Mouse (Mus musculus) kidney, postnatal 10 days (tissue): ENCODE data around the gene Med27.

Experiments used
- DNase-seq: peaks from one replicate; pipeline ENCODE4 v3.0.0; 2021; ENCODE audit warnings: mixed read lengths

Med27 gene

DNA sequence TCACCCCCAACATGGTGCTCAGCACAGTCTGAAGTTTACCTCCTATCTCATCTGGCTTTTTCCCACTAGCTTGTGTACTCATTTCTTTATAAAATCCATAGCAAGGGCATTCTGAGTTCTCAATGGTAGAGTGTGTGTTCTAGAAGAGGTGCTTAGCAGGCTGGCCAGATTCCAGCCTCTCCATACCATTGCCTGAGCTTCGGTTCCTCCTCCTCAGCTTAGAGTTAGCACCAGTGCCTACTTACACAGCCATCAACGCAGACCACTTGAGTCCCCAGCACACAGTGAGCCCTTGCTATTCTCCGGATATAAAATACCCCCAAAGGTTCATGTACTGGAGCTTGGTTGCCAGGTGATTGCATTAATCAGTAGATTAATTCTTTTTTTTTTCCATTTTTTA, 54.2 kb downstream of the Med27 start:
- DNase-seq, result no peak

DNA sequence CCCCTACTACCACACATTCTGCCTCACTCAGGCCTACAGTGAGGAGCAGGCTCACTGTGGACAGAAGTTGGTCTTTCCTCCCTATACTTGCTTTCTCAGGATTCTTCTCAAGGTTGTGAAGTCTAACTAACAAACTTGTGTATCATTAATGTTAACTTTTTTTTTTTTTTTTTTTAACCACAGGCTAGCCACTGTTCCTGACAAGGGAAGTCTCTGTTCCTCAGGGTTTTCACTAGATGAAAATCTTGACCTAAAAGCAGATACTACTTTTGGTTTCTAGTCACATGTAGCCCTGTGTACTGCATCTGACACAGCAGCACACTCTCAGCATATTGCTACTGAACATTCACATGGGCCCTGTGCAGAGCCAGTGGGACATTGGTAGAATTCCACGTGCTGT, 55.2 kb downstream of the Med27 start:
- DNase-seq, result no peak

DNA sequence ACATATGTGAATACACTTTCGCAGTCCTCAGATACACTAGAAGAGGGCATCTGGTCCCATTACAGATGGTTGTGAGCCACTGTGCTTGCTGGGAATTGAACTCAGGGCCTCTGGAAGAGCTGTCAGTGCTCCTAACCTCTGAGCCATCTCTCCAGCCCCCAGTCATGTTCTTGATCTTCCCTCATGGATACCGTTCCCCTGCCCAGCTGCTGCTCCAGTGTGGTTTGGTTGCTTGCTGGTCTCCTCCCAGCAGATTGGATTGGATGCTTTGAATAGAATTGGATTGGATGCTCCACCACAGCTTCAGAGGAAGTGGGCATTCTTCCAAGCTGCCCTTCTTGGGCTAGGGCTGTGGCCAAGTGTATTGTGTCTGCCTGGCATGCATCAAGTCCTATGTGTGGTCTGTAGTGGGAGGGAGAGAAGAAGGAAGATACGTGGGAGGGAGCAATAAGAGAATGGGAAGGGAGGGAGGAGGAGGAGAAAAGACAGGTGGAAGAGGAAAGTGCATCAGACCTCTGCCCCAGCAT, 56.0 kb downstream of the Med27 start:
- peak; percentile 49 for DNase-seq

DNA sequence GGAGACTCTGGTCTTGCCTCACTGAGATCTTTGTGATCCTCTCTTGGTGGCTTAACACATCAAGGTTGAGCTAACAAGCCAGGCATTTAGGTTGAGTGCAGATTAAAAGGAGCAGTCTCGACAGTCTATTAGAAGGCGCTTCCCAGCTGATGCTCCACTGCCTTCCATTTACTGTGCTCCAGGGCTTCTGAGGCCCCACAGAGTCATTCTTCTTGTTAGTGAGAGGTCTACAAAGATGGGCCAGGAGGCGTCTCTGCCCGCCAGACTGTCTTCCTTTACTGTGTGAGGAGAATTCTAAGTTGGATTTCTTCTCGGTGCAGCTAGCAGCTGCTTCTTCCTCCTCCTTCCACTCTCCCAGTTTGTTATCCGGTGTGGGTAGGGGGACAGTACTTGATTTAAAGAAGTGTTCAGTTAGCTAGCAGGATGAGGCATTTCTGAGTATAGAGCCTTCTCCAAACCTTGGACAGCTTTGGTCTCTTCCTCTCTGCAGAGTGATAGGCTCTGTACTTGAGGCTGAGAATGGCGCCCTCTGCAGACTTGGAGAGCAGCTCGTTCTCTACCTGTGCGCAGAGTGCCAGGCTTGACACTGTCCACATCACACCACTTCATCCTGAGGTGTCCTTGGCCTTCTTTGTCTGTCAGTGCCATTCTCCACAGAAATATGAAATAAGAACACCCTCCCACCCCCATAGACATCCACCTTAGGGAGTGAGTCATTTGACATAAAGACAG, 57.3 kb downstream of the Med27 start:
- no peak for DNase-seq

DNA sequence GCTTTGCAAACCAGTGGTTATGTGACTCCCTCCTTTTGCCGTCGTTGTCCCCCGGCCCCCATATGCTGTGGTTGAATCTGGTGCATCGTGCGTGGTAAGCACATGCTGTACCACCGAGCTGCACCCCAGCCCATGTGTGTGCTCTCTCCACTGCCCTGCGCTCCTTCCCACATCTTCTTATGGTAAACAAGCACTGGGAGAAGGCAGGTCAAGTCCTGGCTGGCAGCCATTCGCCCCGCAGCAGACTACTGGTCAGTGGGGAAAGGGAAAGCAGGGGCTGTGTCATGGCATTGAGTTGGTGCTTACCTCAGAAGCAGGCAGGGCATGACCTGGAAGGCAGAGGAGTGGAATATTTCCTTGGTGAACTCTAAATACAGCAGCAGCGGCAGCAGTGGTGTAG, 58.3 kb downstream of the Med27 start:
- DNase-seq, result peak; percentile 46

DNA sequence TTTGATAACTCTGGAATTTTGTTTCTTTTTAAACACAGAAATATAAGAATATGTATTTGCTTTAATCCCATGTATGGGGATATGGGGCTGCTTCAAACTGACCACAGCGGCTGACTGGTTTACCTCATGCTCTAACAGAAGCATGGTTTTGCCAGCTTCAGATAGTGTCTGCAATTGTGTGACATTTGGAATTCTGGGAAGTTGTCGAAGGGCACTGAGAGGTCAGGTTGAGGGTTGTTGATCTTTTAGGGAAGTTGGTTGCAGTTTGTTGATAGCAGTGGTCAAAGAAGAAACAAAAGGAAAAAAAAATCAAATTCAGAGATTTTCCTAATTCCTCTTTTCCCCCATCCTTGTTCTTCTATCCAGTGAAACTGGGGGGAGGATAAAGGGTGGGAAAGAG, 59.2 kb downstream of the Med27 start:
- DNase-seq, result no peak

DNA sequence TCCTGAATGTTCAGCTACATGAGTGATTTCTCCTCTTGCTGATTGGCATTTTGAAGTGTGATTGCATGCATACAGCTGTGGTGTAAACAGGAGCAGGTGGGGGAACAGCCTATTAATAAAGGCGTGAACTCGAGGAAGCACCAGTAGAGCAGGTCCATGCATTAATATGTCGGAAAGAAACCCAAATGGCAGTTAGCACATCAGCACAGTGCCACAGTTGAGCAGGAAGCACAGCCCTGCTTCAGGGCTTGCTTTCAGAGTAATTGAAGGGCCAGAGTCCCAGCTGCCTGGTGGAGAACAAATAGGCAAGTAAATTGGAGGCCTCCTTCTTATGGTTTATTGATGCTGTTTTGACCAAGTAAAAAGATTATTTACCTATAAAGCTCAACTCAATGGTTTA, 60.7 kb downstream of the Med27 start:
- DNase-seq, result no peak

DNA sequence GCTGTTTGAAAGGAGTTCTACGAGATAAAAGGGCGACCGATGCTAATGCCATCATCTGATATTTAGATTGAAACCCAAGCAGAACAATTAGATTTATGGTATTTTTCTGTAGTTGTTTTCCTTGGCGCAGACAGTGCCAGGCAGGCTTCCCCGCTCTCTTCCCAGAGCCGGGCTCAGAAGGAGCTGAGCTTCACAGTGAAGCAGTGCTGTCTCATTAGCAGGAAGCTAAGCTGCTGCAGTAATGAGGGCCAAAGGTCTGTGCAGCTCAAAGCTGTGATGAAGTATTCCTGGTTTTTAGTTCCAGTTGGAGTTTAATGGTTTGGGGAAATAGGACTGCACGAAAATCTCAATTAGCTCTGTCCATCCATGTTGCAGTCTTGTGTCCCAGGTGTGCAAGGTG, 61.1 kb downstream of the Med27 start:
- peak; percentile 62 for DNase-seq

DNA sequence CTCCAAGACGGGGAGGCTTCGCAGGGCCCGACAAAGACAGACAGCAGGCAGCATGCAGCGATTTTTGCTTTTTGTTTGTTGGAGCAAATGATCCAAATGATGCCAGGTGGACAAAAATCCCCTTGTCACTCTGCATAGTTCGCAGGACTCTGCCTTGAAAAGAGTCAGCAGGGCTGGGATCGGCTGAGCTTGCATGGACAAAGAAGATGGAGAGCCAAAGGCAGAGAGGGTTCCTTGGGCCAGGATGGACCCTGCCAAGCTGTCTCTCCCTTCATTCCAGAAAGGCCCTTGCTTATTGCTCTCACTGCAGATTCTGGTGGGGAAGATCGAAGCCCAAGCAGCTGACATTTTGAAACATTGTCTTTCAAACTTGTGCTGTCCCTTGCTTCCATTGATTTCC, 64.3 kb downstream of the Med27 start:
- DNase-seq, result no peak

DNA sequence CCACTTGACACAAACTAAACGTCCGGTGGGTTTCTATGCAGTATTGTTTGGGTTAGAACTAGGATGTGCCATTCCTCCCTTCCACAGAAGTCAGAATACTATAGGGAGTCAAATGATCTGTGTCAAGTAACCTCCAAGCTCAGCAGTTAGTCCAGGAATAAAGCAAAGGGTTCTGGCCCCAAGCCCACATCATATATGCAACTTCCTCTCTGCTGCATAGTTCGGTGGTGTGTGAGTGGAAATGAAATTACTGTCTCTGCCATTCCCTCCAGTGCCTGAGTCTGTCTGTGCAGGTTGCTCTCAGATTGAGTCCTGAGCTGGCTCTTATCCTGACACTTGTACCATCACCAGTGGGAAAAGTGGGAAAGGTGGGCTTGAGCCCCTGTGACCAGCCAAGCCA, 65.8 kb downstream of the Med27 start:
- no peak for DNase-seq

DNA sequence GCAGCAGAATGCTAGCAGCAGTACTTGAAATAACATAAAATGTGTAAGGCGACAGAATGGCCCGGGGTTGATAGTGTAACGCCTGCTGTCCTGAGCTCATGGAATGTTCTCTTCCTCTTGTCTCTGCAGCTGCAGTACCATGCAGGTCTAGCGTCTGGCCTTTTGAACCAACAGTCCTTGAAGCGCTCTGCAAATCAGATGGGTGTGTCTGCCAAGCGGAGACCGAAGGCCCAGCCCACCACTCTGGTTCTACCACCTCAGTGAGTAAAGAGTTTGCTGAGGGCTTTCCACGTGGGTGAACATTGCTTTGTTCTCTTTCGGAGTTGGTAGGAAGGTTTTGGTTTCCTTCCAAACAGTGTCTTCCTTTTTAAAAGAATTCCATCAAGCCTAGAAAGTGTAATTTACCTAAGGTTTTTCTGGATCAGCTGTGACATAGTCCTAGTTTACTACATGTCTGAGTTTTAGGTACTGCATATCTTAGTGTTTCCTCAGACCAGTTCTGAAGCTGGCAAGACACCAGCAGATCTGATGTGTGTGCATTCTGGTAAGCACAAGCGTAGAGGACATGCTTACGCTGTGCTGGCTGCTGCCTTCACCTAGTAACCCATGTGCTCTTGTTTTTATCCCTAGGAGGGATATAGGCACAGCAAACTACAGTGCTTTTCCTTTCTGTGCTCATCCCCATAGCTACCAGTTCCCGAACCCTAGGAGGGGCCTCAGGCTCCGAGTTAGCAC, 66.8 kb downstream of the Med27 start:
- peak; percentile 25 for DNase-seq

DNA sequence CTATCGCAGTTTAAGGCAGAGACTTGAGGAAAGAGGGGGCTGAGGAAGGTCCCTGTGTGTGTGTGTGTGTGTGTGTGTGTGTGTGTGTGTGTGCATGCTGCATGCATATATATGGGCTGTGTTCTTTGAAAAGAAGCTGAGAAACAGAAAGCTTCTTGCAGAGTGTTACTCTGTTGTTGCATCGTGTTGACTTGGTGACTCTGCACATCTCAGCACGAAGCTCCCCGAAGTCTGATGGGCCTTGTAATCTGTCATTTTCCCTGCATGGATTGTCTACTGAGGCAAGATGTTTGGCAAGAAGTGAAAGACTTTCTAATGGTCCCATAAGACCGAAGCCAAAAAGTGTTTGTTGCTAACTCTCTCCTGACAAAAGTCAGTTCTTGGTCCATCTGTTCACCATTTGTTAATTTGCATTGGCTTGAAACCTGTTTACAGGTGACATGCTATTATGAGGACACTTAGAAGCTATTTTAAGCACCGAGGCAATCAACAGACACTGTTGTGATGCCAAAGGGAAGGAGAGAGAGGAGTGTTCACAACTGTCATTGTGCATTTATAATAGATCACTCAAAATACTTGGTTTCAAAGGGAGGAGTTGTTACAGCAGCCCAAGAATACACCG, 68.3 kb downstream of the Med27 start:
- no peak for DNase-seq

DNA sequence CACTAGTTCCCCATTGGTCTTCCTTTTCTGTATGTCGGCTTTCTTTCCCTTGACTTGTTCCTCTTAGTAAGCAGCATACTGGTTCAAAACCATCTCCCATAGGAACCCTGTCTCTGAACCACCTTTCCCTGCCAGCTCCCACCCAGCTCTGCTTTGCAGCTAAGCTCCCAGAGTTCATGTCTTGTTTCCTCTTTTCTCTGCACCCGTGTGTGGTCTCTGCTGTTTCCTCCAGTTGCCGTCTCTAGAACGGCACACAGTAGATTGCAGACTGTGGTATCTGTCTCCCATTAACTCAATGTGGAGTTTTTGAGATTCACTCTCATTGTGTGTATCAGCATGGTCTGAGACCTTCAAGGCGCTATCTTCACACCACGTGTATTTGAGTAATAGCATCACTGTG, 71.9 kb downstream of the Med27 start:
- DNase-seq, result no peak

DNA sequence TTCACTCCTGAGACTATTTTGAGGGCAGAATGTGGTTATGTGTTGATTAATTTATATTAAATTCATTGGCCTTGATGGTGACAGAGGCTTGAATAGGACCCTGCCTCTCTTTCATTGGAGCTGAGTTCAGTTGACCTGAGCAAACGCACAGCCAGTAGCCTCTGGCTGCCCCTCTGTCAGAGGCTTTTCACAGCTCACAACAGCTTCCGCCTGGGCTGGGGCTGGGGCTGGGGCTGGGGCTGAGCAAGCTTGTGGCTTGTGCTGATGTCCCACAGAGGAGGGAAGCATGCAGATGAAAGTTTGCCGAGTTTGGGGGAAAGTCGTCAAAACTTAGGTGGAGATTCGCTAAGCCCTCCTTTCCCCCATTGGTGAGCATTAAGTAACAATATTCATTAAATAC, 72.8 kb downstream of the Med27 start:
- DNase-seq, result peak; percentile 62

DNA sequence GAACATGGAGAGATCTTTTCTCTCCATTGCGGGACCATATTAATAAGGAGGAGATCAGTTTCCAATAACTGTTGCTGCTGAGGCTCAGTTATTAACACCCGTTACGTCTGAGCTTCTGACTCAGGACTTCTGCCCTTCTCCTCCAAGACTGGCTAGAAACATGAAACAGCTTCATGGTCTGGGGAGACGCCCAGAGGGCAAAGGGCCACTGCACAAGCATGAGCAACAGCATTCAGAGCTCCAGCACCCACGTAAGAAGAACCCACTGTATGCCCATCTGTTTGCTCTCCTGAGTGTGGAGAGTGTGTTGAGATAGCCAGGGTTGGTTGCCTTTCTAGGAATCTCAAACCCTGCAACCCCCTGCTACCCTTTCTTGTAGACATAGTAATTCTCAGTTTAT, 73.3 kb downstream of the Med27 start:
- DNase-seq, result peak; percentile 54

DNA sequence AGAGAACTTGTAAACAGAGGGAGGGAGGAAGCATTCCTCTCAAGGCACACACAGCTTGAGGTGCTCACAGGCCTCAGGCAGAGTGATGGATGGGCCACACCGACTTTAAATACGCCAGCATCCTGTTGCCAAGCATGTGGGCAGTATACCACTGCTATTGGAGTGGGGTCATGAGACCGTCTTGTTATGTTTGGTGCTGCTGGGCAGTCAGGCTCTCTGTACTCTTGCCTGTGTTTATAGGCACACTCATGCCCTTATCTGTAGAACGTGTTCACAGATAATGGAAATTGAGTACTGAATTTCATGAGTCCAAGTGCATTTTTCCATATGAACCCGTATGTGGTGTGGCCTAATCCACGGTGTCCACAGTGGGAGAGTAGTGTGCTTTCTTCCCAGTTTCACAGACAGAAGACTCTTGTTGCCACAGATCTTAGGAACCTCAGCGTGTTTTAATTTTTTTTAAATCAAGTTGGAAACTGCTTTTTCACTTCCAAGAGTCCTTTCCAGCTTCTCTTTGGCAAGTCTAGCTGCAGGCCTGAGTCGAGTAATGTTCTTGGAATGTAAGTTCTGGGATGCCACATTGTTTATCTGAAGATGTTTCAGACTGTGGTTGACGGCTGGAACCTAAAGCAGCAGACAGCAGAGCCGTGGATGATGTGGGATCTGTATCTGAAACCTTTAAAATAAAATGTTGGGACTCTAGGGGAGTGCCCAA, 75.7 kb downstream of the Med27 start:
- DNase-seq, result no peak

DNA sequence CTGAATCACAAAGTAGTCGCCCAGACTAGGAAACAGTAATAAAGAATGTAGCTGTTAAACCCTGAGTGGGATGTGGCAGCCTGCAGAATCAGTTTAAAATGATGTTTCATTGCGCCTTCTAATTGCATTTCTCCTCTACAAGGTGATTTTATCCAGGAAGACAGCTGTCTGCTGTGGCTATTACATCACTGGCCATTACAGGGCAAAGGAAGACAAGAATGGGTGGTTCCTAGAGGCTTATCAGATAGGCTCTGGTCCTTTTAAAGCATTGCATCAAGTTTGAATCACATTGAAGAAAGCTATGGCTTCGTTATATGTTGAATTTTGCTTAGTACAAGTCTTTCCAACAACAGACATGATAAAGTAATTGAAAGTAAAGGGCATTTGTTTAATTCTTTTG, 76.4 kb downstream of the Med27 start:
- DNase-seq, result no peak

DNA sequence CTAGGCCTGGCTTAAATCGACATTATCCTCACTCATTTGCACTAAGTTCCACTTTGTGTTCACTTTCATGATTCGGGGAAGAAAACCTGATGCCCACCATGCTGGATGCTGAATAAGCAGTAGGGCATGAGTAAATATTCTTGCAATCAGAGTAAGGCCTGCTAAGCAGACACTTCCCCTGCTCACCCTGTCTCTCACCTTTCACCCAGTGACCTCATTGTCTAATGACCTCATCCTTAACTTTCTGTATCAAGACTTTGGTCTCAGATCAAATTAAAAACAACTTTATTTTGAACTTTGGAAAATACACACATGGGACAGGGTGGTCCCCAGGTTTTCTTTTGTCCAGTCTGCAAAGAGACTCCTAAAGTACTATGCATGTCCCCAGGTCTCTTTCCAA, 78.8 kb downstream of the Med27 start:
- no peak for DNase-seq

DNA sequence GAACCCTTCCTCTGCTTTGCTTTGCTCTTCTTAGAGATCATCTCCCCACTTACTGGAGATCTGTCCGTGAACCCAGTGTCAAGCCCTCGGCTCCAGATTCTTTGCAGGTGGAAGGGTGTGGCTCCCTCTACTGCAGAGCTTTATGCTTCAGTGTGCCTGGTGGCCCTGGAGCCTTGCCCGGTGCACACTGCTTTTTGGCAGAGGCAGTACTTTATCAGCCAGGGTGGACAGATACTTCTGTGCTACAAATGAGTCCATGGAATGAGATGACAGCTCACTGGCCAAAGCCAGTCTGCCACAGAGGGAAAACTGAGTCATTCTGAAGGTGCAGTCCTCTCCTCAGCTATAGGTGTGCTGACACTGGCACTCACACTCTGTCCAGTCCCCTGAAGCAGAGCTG, 80.1 kb downstream of the Med27 start:
- DNase-seq, result peak; percentile 43

DNA sequence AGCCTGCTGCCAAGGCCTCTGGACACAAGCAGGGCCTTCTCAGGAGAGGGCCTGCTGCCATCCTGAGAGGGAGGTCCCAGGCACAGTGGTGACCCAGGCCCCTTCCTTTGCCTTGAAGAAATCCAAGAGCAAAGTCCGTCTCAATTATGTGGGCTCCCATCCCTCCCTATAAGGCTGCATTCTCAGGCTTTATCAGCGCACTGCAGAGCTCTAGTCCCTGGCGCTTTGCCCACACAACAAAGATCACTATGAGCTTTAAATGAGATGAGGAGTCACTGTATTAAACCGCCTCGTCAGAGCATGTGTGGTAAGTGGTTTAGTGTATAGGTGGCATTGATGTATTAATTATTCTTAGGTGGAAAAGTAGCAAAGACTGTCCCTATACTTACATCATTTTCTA, 85.9 kb downstream of the Med27 start:
- no peak for DNase-seq

DNA sequence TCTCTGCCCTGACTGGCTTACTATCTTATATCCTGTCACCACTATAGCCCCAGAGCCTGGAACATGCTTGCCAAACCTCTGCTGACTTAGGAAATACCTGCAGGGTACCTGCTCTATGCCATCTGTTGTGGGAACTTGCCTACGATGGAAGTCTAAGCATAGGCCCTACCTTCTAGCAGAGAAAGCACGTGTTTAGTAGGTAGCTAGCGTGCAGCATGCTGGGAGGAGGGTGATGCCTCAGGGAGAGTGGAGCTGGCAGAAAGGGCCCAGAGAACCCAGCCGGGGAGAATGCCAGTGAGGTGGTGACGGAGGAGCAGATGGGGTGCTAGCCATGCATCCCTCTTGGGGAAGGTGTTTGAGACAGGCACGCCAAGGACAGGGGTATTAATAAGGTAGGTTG, 89.8 kb downstream of the Med27 start:
- no peak for DNase-seq

DNA sequence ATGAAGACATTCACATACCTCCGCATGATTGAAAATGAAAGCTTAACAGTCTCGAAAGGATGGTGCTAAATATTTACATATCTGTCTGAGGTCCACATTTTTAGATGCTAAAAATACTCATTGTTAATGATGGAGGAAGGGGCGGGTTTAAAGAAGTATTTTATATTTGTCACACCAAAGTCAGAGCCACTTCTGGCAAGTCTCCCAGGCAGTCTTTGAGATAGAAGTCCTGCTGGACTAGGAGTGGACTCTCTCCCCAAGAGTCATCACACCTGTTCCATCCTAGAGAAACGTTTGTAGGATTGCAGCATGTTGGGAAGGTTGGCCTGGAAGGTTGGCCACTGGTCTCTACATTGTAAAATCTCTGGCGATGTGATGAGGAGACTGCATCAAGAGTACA, 90.5 kb downstream of the Med27 start:
- DNase-seq, result peak; percentile 55

DNA sequence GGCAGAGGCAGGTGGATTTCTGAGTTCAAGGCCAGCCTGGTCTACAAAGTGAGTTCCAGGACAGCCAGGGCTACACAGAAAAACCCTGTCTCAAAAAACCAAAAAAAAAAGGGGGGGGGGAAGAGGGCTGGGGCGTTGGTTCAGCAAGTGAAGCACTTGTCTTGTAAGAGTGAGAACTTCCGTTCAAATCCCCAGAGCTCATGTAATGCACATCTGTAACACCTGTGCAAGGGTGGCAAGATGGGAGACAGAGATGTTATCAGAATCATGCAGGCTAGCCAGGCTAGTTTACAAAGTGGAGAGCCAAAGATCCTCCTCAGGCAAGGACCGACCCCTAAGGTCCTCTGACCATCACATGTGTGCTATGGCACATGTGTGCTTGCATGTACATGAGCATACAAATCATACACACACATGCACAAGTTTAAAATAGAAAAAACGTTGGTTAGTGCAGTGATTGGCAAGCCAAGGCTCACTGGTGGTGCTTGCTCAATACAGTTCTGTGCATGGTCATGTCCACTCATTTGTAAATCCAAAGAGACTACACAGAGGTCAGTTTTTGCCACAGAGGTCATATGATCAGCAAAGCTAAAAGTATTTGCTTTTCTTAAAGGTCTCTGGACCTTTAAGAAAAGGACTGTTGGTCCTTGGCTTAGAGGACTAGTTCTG, 91.4 kb downstream of the Med27 start:
- no peak for DNase-seq
